Comparison of ENCODE assay signal across 24 mouse cellular contexts in genomic region chrX:19400046-19400445, GRCm38 (mm10).
DNase-seq lines count a peak whose midpoint lies in the region; ATAC-seq lines count a peak whose summit lies in the region.
"Had no signal": no experiment of that assay in that cellular context is flagged by ENCODE, and none has a peak within 500 bp of the region (broad histone marks: within the 10 kb centered on the region; RNA-seq: fewer than 3 reads in every experiment).

No protein-coding gene starts in this region.

- H3K36me3 ChIP-seq in kidney, embryonic 16.5 days (ENCODE audit: insufficient read depth, low read length): no peaks in the 10 kb centered on the region
- H3K36me3 ChIP-seq: forebrain, embryonic 10.5 days; heart, embryonic 10.5 days; heart, embryonic 13.5 days had no signal

- 0 out of 2 replicates have a peak, but pooled peaks cover 3% of the 10 kb centered on the region for H3K9me3 ChIP-seq in kidney, embryonic 16.5 days (ENCODE audit: low read length)
- H3K9me3 ChIP-seq: forebrain, embryonic 10.5 days; forebrain, embryonic 13.5 days; heart, embryonic 10.5 days; heart, embryonic 13.5 days had no signal

- H3K4me2 ChIP-seq in kidney, embryonic 16.5 days (replicated peaks; ENCODE audit: low read depth, low read length): no peak overlapping the region
- H3K4me2 ChIP-seq: forebrain, embryonic 13.5 days; heart, embryonic 13.5 days; hindbrain, embryonic 14.5 days had no signal

- no peak overlapping the region for H3K27ac ChIP-seq in kidney, embryonic 16.5 days (ENCODE audit: low read length)
- H3K27ac ChIP-seq: forebrain, embryonic 10.5 days; forebrain, embryonic 13.5 days; heart, adult 2 months; heart, embryonic 10.5 days; heart, embryonic 13.5 days; hindbrain, embryonic 14.5 days had no signal

- peak; percentile 13 for DNase-seq in kidney, adult 18-20 months
- peak; percentile 56 for DNase-seq in kidney, adult 9 months
- DNase-seq in kidney, postnatal 10 days: no peak
- DNase-seq in kidney, postnatal 36 days: peak; percentile 26 to 48
- no peak for DNase-seq in Muller cell, postnatal 12 days (ENCODE audit: inconsistent ontology term)
- DNase-seq: adrenal gland, adult 8-10 months; adrenal gland, postnatal 36 days; cerebellum, adult 18-20 months; cerebellum, adult 9-10 months; cerebellum, postnatal 14 days; gastrocnemius, postnatal 10 days; gastrocnemius, postnatal 36 days; heart, adult 2 months; heart, postnatal 14 days; heart, postnatal 4 days had no signal

- no peak for ATAC-seq in kidney, embryonic 16.5 days (ENCODE audit: low FRiP score, low TSS enrichment)
- ATAC-seq: activated CD4-positive, CD25-positive, alpha-beta regulatory T cell, adult 4 months; CD4-positive, CD25-positive, alpha-beta regulatory T cell, adult 4 months; forebrain, embryonic 13.5 days; forebrain, embryonic 16.5 days had no signal

- no peak overlapping the region for H3K9ac ChIP-seq in kidney, embryonic 16.5 days (replicated peaks; ENCODE audit: low read length)
- H3K9ac ChIP-seq: forebrain, embryonic 13.5 days; heart, embryonic 13.5 days; hindbrain, embryonic 14.5 days had no signal

- WGBS in kidney, embryonic 16.5 days: 79% methylated on average over 2 of the region's 2 CpGs

- H3K4me3 ChIP-seq in kidney, embryonic 16.5 days (ENCODE audit: low read length): no peak overlapping the region
- H3K4me3 ChIP-seq: forebrain, embryonic 10.5 days; forebrain, embryonic 13.5 days; heart, adult 2 months; heart, embryonic 10.5 days; heart, embryonic 13.5 days had no signal

- H3K27me3 ChIP-seq in kidney, embryonic 16.5 days (ENCODE audit: insufficient read depth, low read length): no peaks in the 10 kb centered on the region
- H3K27me3 ChIP-seq: forebrain, embryonic 13.5 days; heart, embryonic 13.5 days had no signal

- no peaks in the 10 kb centered on the region for H3K4me1 ChIP-seq in kidney, embryonic 16.5 days (ENCODE audit: insufficient read depth, low read length)
- H3K4me1 ChIP-seq: forebrain, embryonic 10.5 days; forebrain, embryonic 13.5 days; heart, embryonic 10.5 days; heart, embryonic 13.5 days had no signal

Comparison
In these comparisons a context has a peak if more than half of its experiments do, and no peak if none do; other contexts are left out.
1. DNase-seq: peak in kidney, adult 18-20 months (single experiment), kidney, adult 9 months (single experiment) and kidney, postnatal 36 days (2 of 2); none in kidney, postnatal 10 days (single experiment) and Muller cell, postnatal 12 days (single experiment).